Mouse (Mus musculus): Measurements from ENCODE around the gene Zfand3. TPM values are rescaled to one million over a fixed set of nuclear protein-coding genes. Genes with fewer than 3 reads are reported as not detected.

Gene Zfand3
- polyA plus RNA-seq, 1 experiment from 2014 or later = 68.1 TPM

DNA sequence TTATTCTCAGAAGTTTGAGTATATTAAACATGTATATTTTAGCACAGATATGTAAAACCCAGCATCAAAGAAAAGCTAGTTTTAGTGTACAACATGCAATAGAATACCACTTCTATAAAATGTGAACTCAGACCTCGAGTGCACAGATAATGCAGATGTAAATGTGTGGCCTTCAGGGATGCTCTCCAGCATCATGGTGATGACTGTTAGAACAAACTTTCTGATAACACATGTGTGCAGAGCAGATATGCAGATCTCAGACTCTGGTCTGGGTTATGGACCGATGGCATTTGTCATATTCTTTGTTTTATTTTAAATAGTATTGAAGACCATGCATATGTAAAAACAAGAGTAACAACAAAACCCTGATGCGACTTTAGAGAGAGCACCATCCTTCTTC is 117.7 kb downstream of the Zfand3 start:
- H3K9me3 ChIP-seq (replicated peaks) = no peaks in the 10 kb centered on the region
- 94% methylated on average over 3 of the region's 3 CpGs for WGBS

DNA sequence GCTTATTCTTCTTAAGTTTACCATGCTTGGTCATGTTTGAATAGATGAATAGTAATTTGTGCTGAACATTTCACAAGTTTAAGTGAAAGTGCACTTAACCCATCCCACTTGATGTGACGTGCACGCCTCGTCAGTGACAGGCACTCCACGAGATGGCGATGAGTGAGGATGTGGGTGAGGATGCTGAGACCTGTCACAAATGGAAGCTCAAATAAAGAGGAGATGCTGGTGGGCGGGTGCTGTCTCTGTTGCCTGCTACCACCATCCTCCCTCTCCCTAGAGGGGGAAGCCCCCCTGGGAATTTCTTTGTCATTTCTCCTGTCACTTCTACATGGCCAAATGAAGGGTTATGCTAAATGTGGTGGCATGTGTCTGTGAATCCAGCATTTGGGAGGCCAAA is 123.9 kb downstream of the Zfand3 start:
- Histone ChIP-seq H3K27me3 (ENCODE audit: low read depth, poor library complexity, severe bottlenecking) (no peaks in the 10 kb centered on the region), H3K9me3 (replicated peaks) (no peaks in the 10 kb centered on the region), H3K27ac (replicated peaks) (no peak overlapping the region), H3K36me3 (peaks cover 15% of the 10 kb centered on the region), H3K4me3 (no peak overlapping the region), H3K4me1 (peaks cover 21% of the 10 kb centered on the region)
- DNase-seq (ENCODE audit: low spot score) = no peak
- WGBS = 86% methylated on average over 6 of the region's 6 CpGs

More for the DNA sequence above, 117.7 kb downstream of the Zfand3 start:
- H3K4me1 ChIP-seq = peaks cover 5% of the 10 kb centered on the region
- H3K27ac ChIP-seq (replicated peaks) = no peak overlapping the region
- DNase-seq (ENCODE audit: low spot score) = no peak
- H3K4me3 ChIP-seq = no peak overlapping the region
- H3K27me3 ChIP-seq (ENCODE audit: low read depth, poor library complexity, severe bottlenecking) = no peaks in the 10 kb centered on the region
- H3K36me3 ChIP-seq = peaks cover 22% of the 10 kb centered on the region

DNA sequence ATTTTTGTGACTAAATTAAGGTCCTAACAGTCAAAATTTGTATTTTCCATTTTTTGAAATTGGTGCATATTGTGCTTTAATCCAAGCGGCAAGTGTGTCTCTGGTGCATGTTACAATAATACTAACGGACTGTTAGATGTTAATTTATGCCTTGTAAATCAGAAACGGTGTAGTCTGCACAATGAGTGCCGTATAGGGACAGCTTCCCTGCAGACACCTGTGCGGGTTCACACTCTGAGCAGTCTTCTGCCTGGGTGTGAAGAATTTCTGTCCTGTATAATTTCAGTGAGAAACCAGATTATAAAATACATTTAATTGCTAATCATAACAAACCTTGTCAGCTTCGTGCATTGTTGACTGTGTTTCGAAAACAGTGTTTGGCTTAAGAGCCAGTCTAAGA is 124.7 kb downstream of the Zfand3 start:
- H3K9me3 ChIP-seq (replicated peaks) = no peaks in the 10 kb centered on the region
- no peak overlapping the region for H3K27ac ChIP-seq (replicated peaks)
- WGBS = 90% methylated on average over 7 of the region's 7 CpGs
- no peak overlapping the region for H3K4me3 ChIP-seq
- H3K27me3 ChIP-seq (ENCODE audit: low read depth, poor library complexity, severe bottlenecking) = no peaks in the 10 kb centered on the region
- peaks cover 11% of the 10 kb centered on the region for H3K36me3 ChIP-seq
- H3K4me1 ChIP-seq = peaks cover 21% of the 10 kb centered on the region
- no peak for DNase-seq (ENCODE audit: low spot score)

DNA sequence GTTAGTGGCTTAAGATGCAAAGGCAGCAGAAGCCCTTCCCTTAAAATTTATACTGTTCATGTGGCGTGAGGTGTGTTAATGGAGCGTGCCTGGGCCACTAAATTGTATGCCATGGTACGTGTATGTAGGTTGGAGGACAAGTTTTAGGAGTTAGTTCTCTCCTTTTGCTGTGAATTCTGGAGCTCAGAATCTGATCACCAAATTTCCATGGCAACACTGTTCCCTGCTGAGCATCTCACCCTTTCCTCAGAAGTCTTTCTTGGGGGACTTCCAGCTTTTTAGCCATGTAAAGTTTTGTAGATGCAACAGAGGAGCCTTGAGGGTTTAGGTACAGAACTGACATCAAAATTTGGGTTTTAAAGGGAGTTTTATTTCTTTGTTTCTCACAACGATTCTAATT is 125.8 kb downstream of the Zfand3 start:
- Histone ChIP-seq H3K4me1 (peaks cover 21% of the 10 kb centered on the region), H3K9me3 (replicated peaks) (no peaks in the 10 kb centered on the region), H3K4me3 (no peak overlapping the region), H3K27me3 (ENCODE audit: low read depth, poor library complexity, severe bottlenecking) (no peaks in the 10 kb centered on the region), H3K36me3 (peaks cover 6% of the 10 kb centered on the region), H3K27ac (replicated peaks) (no peak overlapping the region)
- 88% methylated on average over 4 of the region's 4 CpGs for WGBS
- DNase-seq (ENCODE audit: low spot score) = no peak

DNA sequence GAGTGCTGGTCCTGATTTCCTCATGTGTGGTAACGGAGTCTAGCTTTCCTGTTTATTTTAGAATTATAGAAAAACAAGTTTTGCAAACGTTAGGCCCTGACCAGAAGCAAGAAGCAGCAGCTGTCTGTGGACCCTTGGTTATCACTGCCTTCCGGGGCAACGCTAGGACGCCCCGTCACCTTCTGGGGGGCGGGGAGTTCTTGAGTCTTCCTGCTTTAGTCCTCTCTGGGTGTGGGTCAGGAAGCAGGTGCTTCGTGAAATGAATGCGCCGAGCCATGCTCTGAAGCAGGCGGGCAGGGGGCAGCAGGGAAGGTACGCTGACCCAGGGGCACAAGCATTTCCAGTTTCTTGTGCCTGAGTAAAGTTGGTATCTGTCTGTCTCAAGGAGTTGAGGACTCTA is 129.1 kb downstream of the Zfand3 start:
- H3K27ac ChIP-seq (replicated peaks) = no peak overlapping the region
- no peaks in the 10 kb centered on the region for H3K9me3 ChIP-seq (replicated peaks)
- no peak overlapping the region for H3K4me3 ChIP-seq
- no peaks in the 10 kb centered on the region for H3K27me3 ChIP-seq (ENCODE audit: low read depth, poor library complexity, severe bottlenecking)
- 89% methylated on average over 12 of the region's 12 CpGs for WGBS
- peaks cover 18% of the 10 kb centered on the region for H3K4me1 ChIP-seq
- DNase-seq (ENCODE audit: low spot score) = no peak
- peaks cover 26% of the 10 kb centered on the region for H3K36me3 ChIP-seq

DNA sequence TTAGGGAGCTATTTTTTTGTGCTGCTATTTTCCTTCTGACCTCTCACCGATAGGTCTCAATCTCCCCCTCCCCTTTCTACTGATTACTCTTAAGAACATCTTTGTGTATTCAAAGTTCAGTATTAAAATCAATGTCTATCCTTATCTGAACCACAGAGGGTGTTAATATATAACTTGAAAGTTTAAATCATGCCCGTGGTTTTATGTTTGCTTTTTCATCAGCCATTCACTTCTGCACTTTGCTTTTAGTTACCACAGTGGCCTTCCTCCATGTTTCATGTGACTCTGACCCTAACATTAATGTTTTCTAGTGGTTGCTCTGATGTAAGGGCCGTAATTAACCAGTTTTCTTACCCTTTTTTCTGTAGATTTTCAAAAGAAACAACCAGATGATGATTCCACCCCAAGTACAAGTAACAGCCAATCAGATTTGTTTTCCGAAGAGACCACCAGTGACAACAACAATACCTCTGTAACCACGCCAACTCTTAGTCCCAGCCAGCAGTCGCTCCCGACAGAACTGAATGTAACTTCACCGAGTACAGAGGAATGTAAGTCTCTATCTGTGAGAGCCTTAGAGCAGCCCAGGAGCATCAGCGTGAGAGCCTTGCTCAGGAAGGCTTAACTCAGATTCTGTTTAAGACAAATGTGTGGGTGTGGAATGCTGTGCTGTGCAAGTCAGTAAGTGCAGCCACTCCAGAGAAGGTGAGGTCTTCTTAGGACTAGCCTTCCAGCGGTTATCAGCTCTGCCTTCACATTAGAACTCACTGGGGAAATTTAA is 130.6 kb downstream of the Zfand3 start:
- H3K27me3 ChIP-seq (ENCODE audit: low read depth, poor library complexity, severe bottlenecking) = no peaks in the 10 kb centered on the region
- DNase-seq (ENCODE audit: low spot score) = no peak
- no peaks in the 10 kb centered on the region for H3K9me3 ChIP-seq (replicated peaks)
- peaks cover 26% of the 10 kb centered on the region for H3K36me3 ChIP-seq
- no peak overlapping the region for H3K27ac ChIP-seq (replicated peaks)
- 87% methylated on average over 10 of the region's 10 CpGs for WGBS
- H3K4me3 ChIP-seq = no peak overlapping the region
- peaks cover 9% of the 10 kb centered on the region for H3K4me1 ChIP-seq

DNA sequence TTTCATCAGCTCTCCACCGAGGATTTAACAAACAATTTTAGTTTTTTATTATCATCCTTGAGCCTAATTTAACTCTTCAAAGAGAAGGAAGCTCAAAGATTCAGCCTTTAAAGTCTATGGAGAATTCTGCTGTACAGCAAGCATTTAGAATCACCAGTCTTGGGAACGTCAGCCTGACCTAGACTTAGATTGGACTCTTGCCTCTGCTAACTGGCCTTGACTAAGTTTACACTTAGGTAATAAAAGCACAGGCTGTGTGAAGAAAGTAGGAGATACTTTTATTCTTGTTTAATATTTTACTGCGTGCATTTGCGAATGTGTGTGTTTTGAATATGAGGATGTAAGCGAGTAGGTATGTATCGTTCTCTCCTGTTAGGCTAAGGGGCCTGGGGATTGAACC is 131.4 kb downstream of the Zfand3 start:
- H3K4me1 ChIP-seq = 0 out of 2 replicates have a peak, but pooled peaks cover 1% of the 10 kb centered on the region
- H3K27me3 ChIP-seq (ENCODE audit: low read depth, poor library complexity, severe bottlenecking) = no peaks in the 10 kb centered on the region
- H3K36me3 ChIP-seq = peaks cover 27% of the 10 kb centered on the region
- H3K9me3 ChIP-seq (replicated peaks) = no peaks in the 10 kb centered on the region
- no peak overlapping the region for H3K27ac ChIP-seq (replicated peaks)
- DNase-seq (ENCODE audit: low spot score) = no peak
- H3K4me3 ChIP-seq = no peak overlapping the region
- 98% methylated on average over 6 of the region's 6 CpGs for WGBS

DNA sequence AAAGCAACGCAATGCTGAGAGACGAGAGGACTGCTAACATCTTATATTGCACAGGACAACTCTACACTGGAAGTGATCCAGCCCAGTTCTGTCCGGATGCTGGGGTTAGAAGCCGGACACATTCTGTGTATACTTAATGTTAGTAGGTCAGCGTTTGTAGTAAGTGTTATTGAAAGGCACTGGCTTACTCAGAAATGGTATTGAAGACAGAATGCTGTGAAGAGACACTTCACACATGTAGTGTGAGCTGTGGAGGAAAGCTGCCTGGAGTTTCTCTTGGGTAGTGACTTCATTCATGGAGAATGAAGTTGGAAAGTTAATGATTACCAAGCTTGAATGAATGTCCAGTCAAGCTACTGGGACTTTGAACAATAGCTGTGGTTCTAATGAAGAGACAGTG is 132.2 kb downstream of the Zfand3 start:
- Histone ChIP-seq H3K36me3 (peaks cover 31% of the 10 kb centered on the region), H3K27ac (replicated peaks) (no peak overlapping the region), H3K4me3 (no peak overlapping the region), H3K4me1 (no peaks in the 10 kb centered on the region), H3K27me3 (ENCODE audit: low read depth, poor library complexity, severe bottlenecking) (no peaks in the 10 kb centered on the region), H3K9me3 (replicated peaks) (no peaks in the 10 kb centered on the region)
- WGBS = 97% methylated on average over 5 of the region's 5 CpGs
- DNase-seq (ENCODE audit: low spot score) = no peak

DNA sequence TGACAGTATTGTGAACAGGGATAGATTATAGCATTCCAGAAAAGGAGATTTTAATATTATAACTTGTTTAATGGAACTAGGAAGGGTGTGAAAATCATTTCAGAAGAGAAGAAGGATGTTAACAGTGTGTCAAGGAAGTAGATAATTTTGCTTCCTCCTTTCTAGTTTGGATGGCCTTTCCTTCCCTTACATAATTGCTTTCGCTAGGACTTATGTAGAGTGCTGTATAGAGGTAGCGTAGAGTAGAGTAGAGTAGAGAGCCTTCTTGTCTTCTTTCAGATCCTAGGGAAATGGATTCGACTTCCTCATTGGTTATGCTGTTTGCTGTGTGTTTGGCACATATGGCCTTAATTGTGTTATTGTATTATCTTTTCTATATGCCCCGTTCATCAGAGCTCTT is 132.6 kb downstream of the Zfand3 start:
- H3K9me3 ChIP-seq (replicated peaks) = no peaks in the 10 kb centered on the region
- 89% methylated on average over 4 of the region's 4 CpGs for WGBS
- H3K4me3 ChIP-seq = no peak overlapping the region
- no peak overlapping the region for H3K27ac ChIP-seq (replicated peaks)
- no peaks in the 10 kb centered on the region for H3K4me1 ChIP-seq
- peaks cover 34% of the 10 kb centered on the region for H3K36me3 ChIP-seq
- H3K27me3 ChIP-seq (ENCODE audit: low read depth, poor library complexity, severe bottlenecking) = no peaks in the 10 kb centered on the region
- no peak for DNase-seq (ENCODE audit: low spot score)

DNA sequence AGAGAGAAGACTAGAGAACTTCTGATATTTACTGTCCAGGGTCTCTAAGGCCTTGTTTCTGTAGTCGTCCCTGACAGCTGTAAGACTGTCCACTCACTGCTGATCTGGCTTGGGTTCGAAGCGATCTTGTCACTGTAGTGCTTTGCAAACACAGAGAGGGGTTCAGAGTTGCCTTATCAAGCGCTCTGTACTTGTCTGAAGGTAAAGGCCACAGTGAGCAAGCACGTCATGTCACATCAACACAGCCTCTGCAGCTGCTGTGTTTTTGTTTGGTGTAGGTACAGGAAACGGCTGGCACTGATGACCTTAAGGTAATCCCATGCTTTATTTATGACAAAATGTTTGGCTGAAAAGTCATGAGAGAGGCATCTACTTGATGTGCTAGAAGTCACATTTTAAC is 139.6 kb downstream of the Zfand3 start:
- no peak overlapping the region for H3K27ac ChIP-seq (replicated peaks)
- no peak for DNase-seq (ENCODE audit: low spot score)

DNA sequence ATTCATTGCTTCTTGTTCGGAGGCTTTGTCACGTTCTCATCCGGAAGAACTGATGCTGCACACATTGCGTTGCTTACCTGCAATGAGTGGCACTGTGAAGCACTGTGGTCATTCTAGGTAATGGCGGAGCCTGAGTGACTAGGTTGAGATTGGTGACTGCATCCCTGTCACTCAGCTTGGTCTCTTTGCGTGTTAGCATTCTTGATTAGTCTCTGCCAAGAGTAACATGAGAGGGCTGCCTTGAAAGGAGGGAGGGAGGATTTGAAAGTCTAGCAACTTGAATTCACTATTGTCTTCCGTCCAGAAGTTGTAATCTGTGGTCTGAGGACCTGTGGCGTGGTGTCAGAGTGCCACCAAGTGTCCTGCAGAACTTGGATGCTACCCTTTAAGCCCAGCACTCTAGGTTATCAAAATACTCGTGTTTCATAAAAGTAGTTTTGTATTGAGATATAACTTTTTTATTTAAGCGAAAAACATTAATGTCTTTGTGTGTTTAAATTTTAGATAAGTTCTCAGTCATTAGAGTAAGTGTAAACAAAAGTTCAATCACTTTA is 141.1 kb downstream of the Zfand3 start:
- no peak overlapping the region for H3K4me3 ChIP-seq
- WGBS = 81% methylated on average over 10 of the region's 10 CpGs
- no peaks in the 10 kb centered on the region for H3K9me3 ChIP-seq (replicated peaks)
- DNase-seq (ENCODE audit: low spot score) = no peak
- H3K4me1 ChIP-seq = peaks cover 37% of the 10 kb centered on the region
- 0 out of 2 replicates have a peak, but pooled peaks cover 8% of the 10 kb centered on the region for H3K36me3 ChIP-seq
- H3K27ac ChIP-seq (replicated peaks) = no peak overlapping the region
- H3K27me3 ChIP-seq (ENCODE audit: low read depth, poor library complexity, severe bottlenecking) = no peaks in the 10 kb centered on the region

More for the DNA sequence above, 139.6 kb downstream of the Zfand3 start:
- Histone ChIP-seq H3K9me3 (replicated peaks) (no peaks in the 10 kb centered on the region), H3K4me3 (no peak overlapping the region), H3K27me3 (ENCODE audit: low read depth, poor library complexity, severe bottlenecking) (no peaks in the 10 kb centered on the region), H3K36me3 (0 out of 2 replicates have a peak, but pooled peaks cover 8% of the 10 kb centered on the region), H3K4me1 (peaks cover 30% of the 10 kb centered on the region)
- WGBS = 83% methylated on average over 6 of the region's 6 CpGs

DNA sequence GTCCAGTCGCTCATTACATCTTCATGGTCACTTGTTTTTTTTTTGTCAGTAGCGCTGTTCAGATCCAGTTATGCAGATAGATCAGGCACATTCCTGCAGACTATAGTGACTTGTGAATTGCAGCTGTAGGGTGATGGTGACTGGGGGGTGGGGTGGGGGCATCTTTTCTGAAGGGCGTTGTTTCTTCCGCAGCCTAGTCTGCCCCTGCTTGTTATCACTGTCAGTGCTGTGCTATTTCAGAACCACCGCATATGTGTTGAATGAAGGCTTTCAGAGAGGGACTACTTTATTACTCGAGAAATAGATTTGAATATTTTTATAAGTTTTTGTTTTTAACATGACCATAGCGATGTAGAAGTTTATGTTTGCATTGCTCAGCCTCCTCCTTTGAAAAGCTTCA is 142.0 kb downstream of the Zfand3 start:
- Histone ChIP-seq H3K9me3 (replicated peaks) (no peaks in the 10 kb centered on the region), H3K36me3 (0 out of 2 replicates have a peak, but pooled peaks cover 3% of the 10 kb centered on the region), H3K4me3 (no peak overlapping the region), H3K27me3 (ENCODE audit: low read depth, poor library complexity, severe bottlenecking) (no peaks in the 10 kb centered on the region), H3K27ac (replicated peaks) (no peak overlapping the region), H3K4me1 (peaks cover 37% of the 10 kb centered on the region)
- DNase-seq (ENCODE audit: low spot score) = no peak
- 93% methylated on average over 7 of the region's 7 CpGs for WGBS

DNA sequence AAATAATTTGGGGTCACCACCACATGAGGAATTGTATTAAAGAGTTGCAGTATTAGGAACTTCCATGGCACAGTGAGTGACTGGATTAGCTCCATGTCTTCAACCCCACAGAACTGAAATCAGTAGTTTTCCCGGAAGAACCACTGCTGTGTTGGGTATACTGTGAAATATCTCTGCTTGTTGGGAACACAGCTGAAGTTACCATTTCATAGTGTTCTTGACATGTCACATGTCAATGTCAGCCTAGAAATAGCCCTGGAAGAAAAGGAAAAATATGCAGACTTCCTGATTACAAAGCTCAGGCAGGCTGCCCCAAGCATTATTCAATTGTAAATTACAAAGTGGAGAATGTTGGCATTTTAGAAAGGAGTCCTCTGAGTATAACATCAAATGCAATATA is 143.4 kb downstream of the Zfand3 start:
- Histone ChIP-seq H3K27ac (replicated peaks) (peak overlapping the region; percentile 33; the same call in 1 of the 2 replicates), H3K36me3 (0 out of 2 replicates have a peak, but pooled peaks cover 6% of the 10 kb centered on the region), H3K4me3 (no peak overlapping the region), H3K9me3 (replicated peaks) (no peaks in the 10 kb centered on the region), H3K4me1 (peaks cover 37% of the 10 kb centered on the region), H3K27me3 (ENCODE audit: low read depth, poor library complexity, severe bottlenecking) (no peaks in the 10 kb centered on the region)
- DNase-seq (ENCODE audit: low spot score) = no peak
- WGBS = 91% methylated on average over 1 of the region's 1 CpGs

Measured in midbrain, embryonic 10.5 days (tissue).